Mouse (Mus musculus) hindbrain, postnatal 0 days (tissue): ENCODE results near the gene Cdkl4. TPM values are rescaled to one million over a fixed set of nuclear protein-coding genes. Genes with fewer than 3 reads are reported as not detected.

Experiments
- ATAC-seq: fragments of 200-750 bp; cut with Nextera tagmentation; 2 replicates; pipeline ENCODE4 v1.8.0; 2017; ENCODE audit warnings: mild to moderate bottlenecking, moderate TSS enrichment, moderate library complexity
- DNase-seq: peaks from one replicate; pipeline ENCODE4 v3.0.0-alpha.2; 2015; ENCODE audit warnings: low spot score
- H3K27ac ChIP-seq: fragments of 300-500 bp; sonication (generic); 2 replicates; pipeline ENCODE4 v1.5.1; 2014; ENCODE audit warnings: mild to moderate bottlenecking
- H3K27me3 ChIP-seq: fragments of 300-500 bp; sonication (generic); 2 replicates; pipeline ENCODE4 v1.6.1; 2014; ENCODE audit warnings: low read length, mixed read lengths; ENCODE audit not compliant: insufficient read depth
- H3K36me3 ChIP-seq: fragments of 300-500 bp; sonication (generic); 2 replicates; pipeline ENCODE4 v1.6.1; 2014; ENCODE audit warnings: low read length, mixed read lengths; ENCODE audit not compliant: insufficient read depth
- H3K4me1 ChIP-seq: fragments of 300-500 bp; sonication (generic); 2 replicates; pipeline ENCODE4 v1.6.1; 2014; ENCODE audit warnings: antibody characterized with exemption, low read length, mixed read lengths; ENCODE audit not compliant: insufficient read depth
- H3K4me2 ChIP-seq: fragments of 300-500 bp; sonication (generic); 2 replicates; pipeline ENCODE4 v1.6.1; 2014; ENCODE audit warnings: low read depth, mild to moderate bottlenecking, low read length, moderate library complexity, mixed read lengths
- H3K4me3 ChIP-seq: fragments of 300-500 bp; sonication (generic); 2 replicates; pipeline ENCODE4 v1.5.1; 2014; ENCODE audit warnings: low read length
- H3K9ac ChIP-seq: fragments of 300-500 bp; sonication (generic); replicated peaks from 2 replicates; pipeline ENCODE4 v1.6.1; 2014; ENCODE audit warnings: mild to moderate bottlenecking, low read length, moderate library complexity, mixed read lengths
- H3K9me3 ChIP-seq: fragments of 300-500 bp; sonication (generic); 2 replicates; pipeline ENCODE4 v1.6.1; 2016; ENCODE audit warnings: low read length, mixed read lengths
- CTCF ChIP-seq: IDR thresholded peaks from 2 replicates; pipeline ENCODE4 v1.5.1; 2016; ENCODE audit warnings: antibody characterized with exemption, control low read depth, low read depth
- WGBS: fragments of 180-500 bp; shearing (Covaris S2); extraction: QIAGEN DNeasy Blood & Tissue Kit; methylation state at CpG from one replicate; pipeline ENCODE4 v1.1.7; 2014; 5-methylcytosine and 5-hydroxymethylcytosine counted together
- polyA plus RNA-seq: library from polyadenylated mRNA; unstranded; fragments of >200 nt; fragmentation: Nextera tagmentation; extraction: Ambion mirVana; gene quantifications from 2 replicates; pipeline ENCODE4 v1.2.1, GENCODE M21; 2015
- total RNA-seq: library from RNA; depleted of rRNA; stranded (reverse); fragments of >200 nt; gene quantifications from 2 replicates; pipeline ENCODE4 v1.2.3, GENCODE M21; 2014

The Cdkl4 gene
- total and polyA plus RNA-seq, 2 experiments from 2014 or later = 5.5 to 8.4 TPM

GRCm38 (mm10) chr17:80603079-80603625 is 25.5 kb upstream of the Cdkl4 start:
- 89% methylated on average over 19 of the region's 19 CpGs for WGBS
- no peak overlapping the region for H3K27ac ChIP-seq
- H3K9me3 ChIP-seq = no peaks in the 10 kb centered on the region
- H3K4me1 ChIP-seq = no peaks in the 10 kb centered on the region
- H3K27me3 ChIP-seq = no peaks in the 10 kb centered on the region
- ATAC-seq = no peak
- H3K9ac ChIP-seq = no peak overlapping the region
- no peak for TF ChIP-seq CTCF
- no peak overlapping the region for H3K4me2 ChIP-seq
- H3K4me3 ChIP-seq = no peak overlapping the region
- peaks cover 63% of the 10 kb centered on the region for H3K36me3 ChIP-seq
- no peak for DNase-seq

DNA sequence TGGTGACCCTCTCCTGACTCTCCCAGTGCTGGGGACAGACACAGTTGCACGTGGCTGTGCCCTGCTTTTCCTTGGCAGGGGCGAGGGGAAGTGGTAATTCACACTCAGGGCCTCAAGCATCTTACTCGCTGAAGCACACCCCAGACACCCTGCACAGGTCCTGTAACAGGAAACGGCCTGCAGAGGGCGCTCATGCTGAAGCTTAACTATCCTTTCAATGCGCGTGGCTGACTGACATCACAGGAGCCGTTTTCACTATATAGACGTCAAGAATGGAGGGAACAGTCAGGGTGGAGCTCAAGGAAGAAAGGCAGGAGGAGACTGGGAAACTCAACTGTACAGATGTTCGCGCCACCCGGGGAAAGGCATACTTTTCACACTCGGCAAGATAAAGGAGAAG is 23.8 kb upstream of the Cdkl4 start:
- Histone ChIP-seq H3K27ac (no peak overlapping the region), H3K4me3 (no peak overlapping the region), H3K9ac (no peak overlapping the region), H3K36me3 (peaks cover 67% of the 10 kb centered on the region), H3K4me1 (no peaks in the 10 kb centered on the region), H3K9me3 (no peaks in the 10 kb centered on the region), H3K27me3 (no peaks in the 10 kb centered on the region), H3K4me2 (no peak overlapping the region)
- 55% methylated on average over 13 of the region's 13 CpGs for WGBS
- ATAC-seq = peak; percentile 75
- peak; percentile 84 for DNase-seq
- peak; percentile 72 for TF ChIP-seq CTCF

DNA sequence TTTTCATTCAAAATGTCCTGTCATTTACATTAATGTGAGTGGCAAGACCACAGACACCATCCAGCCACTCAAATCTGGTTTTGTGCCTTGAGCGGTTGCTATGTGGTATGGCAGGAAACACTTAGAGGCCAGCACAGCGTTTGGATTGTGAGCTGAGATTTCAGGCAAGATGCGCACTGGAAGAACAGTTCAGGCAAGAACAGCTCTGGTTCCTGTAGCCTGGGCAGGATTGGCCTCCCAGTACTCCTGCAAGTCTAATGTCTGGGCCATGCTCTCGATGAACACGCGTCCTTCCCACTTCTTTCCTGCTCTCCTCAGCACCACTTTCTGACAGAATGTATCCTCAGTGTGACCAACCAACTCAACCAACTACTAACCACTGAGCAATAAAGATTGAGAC is 5.4 kb upstream of the Cdkl4 start:
- Histone ChIP-seq H3K4me1 (no peaks in the 10 kb centered on the region), H3K27ac (no peak overlapping the region), H3K9ac (no peak overlapping the region), H3K9me3 (no peaks in the 10 kb centered on the region), H3K27me3 (no peaks in the 10 kb centered on the region), H3K4me3 (no peak overlapping the region), H3K4me2 (no peak overlapping the region), H3K36me3 (peaks cover 20% of the 10 kb centered on the region; the same call in 1 of the 2 replicates)
- ATAC-seq (no peak), DNase-seq (no peak)
- 96% methylated on average over 6 of the region's 6 CpGs for WGBS
- TF ChIP-seq CTCF = no peak

GRCm38 (mm10) chr17:80579901-80580300 is 2.3 kb upstream of the Cdkl4 start:
- H3K36me3 ChIP-seq = peaks cover 20% of the 10 kb centered on the region; the same call in 1 of the 2 replicates
- 81% methylated on average over 6 of the region's 6 CpGs for WGBS
- DNase-seq = no peak
- H3K4me3 ChIP-seq = no peak overlapping the region
- no peak overlapping the region for H3K27ac ChIP-seq
- no peak for TF ChIP-seq CTCF
- no peak for ATAC-seq
- H3K4me1 ChIP-seq = no peaks in the 10 kb centered on the region
- no peaks in the 10 kb centered on the region for H3K9me3 ChIP-seq
- no peaks in the 10 kb centered on the region for H3K27me3 ChIP-seq
- H3K9ac ChIP-seq = no peak overlapping the region
- no peak overlapping the region for H3K4me2 ChIP-seq

GRCm38 (mm10) chr17:80579089-80579488 is 1.5 kb upstream of the Cdkl4 start:
- H3K27me3 ChIP-seq = no peaks in the 10 kb centered on the region
- no peak overlapping the region for H3K27ac ChIP-seq
- peaks cover 12% of the 10 kb centered on the region; the same call in 1 of the 2 replicates for H3K36me3 ChIP-seq
- WGBS = 92% methylated on average over 9 of the region's 9 CpGs
- H3K9ac ChIP-seq = no peak overlapping the region
- no peaks in the 10 kb centered on the region for H3K9me3 ChIP-seq
- no peak overlapping the region for H3K4me2 ChIP-seq
- H3K4me3 ChIP-seq = no peak overlapping the region
- DNase-seq (no peak), ATAC-seq (no peak)
- no peak for TF ChIP-seq CTCF
- H3K4me1 ChIP-seq = no peaks in the 10 kb centered on the region

DNA sequence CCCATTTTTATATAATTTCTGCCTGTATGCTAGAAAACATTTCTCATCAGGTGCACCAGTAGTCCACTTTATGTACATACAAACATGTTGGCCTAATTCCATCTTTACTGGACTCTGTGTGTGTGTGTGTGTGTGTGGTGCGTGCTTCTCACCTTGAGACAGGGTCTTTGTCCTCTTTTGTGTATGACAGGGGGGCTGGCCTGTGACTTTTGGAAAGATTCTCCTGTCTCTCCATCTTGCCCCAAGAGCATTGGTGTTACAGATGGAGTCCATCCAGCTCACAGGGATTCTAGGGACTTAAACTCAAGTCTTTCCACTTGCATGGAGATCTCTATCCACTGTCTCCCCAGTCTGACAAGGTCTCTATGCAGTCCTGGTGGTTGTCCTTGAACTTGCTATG is 428 bp upstream of the Cdkl4 start:
- Histone ChIP-seq H3K9me3 (no peaks in the 10 kb centered on the region), H3K4me2 (peak overlapping the region; percentile 91), H3K27me3 (no peaks in the 10 kb centered on the region), H3K9ac (no peak overlapping the region; the same call in 1 of the 2 replicates), H3K36me3 (0 out of 2 replicates have a peak, but pooled peaks cover 9% of the 10 kb centered on the region), H3K27ac (no peak overlapping the region), H3K4me3 (no peak overlapping the region), H3K4me1 (no peaks in the 10 kb centered on the region)
- TF ChIP-seq CTCF = no peak
- DNase-seq (no peak), ATAC-seq (no peak)
- 85% methylated on average over 1 of the region's 1 CpGs for WGBS

DNA sequence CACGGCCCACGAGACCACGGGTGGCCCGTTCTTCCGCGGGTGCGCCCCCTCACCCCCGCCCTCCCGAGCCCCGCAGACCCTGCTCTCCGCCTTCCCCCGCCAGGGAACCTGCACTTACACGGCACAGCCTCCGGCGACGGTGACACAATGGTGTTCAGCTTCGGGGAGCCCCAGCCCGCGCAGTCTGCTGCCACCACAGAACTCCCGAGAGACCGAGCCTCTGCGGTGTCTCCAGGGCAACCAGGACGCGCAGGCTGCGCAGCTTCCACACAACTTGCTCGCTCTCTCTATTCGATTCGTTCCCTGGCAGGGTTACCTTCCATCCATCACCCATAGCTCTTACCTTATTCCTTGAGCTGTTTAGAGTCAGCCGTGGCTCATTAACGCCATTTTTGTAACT is 399 bp downstream of the Cdkl4 start:
- DNase-seq (peak; percentile 89), ATAC-seq (peak; percentile 88)
- peak overlapping the region; percentile 48 for H3K4me3 ChIP-seq
- H3K4me1 ChIP-seq = no peaks in the 10 kb centered on the region
- 0 out of 2 replicates have a peak, but pooled peaks cover 9% of the 10 kb centered on the region for H3K36me3 ChIP-seq
- H3K9ac ChIP-seq = peak overlapping the region; percentile 48
- no peaks in the 10 kb centered on the region for H3K27me3 ChIP-seq
- H3K4me2 ChIP-seq = peak overlapping the region; percentile 91
- no peaks in the 10 kb centered on the region for H3K9me3 ChIP-seq
- WGBS = under 1% methylated on average over 28 of the region's 30 CpGs
- no peak for TF ChIP-seq CTCF
- H3K27ac ChIP-seq = no peak overlapping the region
